ENCODE assay signal across 11 mouse cellular contexts in the genomic region with DNA sequence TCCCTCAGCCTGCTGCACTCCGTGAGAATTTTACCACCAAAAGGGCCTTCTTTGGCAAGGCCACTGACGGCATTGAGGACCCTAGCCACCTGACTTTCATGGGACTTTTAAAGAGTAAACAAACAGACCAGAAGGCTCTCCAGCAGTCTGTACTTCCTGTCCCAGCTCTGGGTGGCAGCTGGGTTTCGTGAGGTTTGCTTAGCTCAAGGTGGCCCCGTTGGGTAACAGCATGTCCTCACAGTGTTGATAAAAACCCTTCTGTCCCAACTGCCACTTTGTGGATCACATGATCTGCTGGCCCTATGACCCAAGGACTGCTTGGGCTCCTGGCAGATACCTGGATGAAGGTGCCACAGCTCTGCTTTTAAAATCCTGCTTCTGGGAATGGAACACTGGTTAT. TPM values are rescaled to one million over a fixed set of nuclear protein-coding genes. Genes with fewer than 3 reads are reported as not detected.
DNase-seq lines count a peak whose midpoint lies in the region; ATAC-seq and TF ChIP-seq lines count a peak whose summit lies in the region.
"Had no signal": no experiment of that assay in that cellular context is flagged by ENCODE, and none has a peak within 500 bp of the region (broad histone marks: within the 10 kb centered on the region; RNA-seq: fewer than 3 reads in every experiment).

No protein-coding gene starts in this region.

- TF ChIP-seq POLR2A in kidney, adult 2 months (IDR thresholded peaks at IDR 0.05; ENCODE audit: low read depth, low read length) = no peak

- no peak overlapping the region for H3K4me2 ChIP-seq in kidney, embryonic 14.5 days (replicated peaks; ENCODE audit: low read depth, low read length)
- H3K4me2 ChIP-seq in kidney, embryonic 15.5 days = no peak overlapping the region
- no peak overlapping the region for H3K4me2 ChIP-seq in hindbrain, embryonic 14.5 days (replicated peaks)
- H3K4me2 ChIP-seq: midbrain, embryonic 12.5 days had no signal

- H3K27me3 ChIP-seq in kidney, adult 2 months (replicated peaks; ENCODE audit: control insufficient read depth, insufficient read depth, low read length) = no peaks in the 10 kb centered on the region
- H3K27me3 ChIP-seq in kidney, embryonic 14.5 days (ENCODE audit: control insufficient read depth, insufficient read depth, low read length) = no peaks in the 10 kb centered on the region
- H3K27me3 ChIP-seq in kidney, embryonic 15.5 days = no peaks in the 10 kb centered on the region
- no peaks in the 10 kb centered on the region for H3K27me3 ChIP-seq in hindbrain, embryonic 14.5 days (ENCODE audit: control insufficient read depth, insufficient read depth, low read length)
- H3K27me3 ChIP-seq: midbrain, embryonic 12.5 days had no signal

- peaks cover 26% of the 10 kb centered on the region for H3K4me1 ChIP-seq in kidney, adult 2 months (ENCODE audit: control insufficient read depth, insufficient read depth, low read length)
- H3K4me1 ChIP-seq in kidney, embryonic 14.5 days (ENCODE audit: control insufficient read depth, insufficient read depth, low read length) = no peaks in the 10 kb centered on the region
- H3K4me1 ChIP-seq in kidney, embryonic 15.5 days = peaks cover 6% of the 10 kb centered on the region; the same call in 1 of the 2 replicates
- no peaks in the 10 kb centered on the region for H3K4me1 ChIP-seq in hindbrain, embryonic 14.5 days (replicated peaks; ENCODE audit: control insufficient read depth, insufficient read depth, low read length)
- H3K4me1 ChIP-seq: midbrain, embryonic 12.5 days had no signal

- peak; percentile 64 for DNase-seq in kidney, adult 2 months
- peak; percentile 61 to 67 for DNase-seq in thymus, postnatal 36 days
- no peak for DNase-seq in cerebellum, adult 18-20 months
- no peak for DNase-seq in cerebellum, postnatal 36 days
- DNase-seq in hindbrain, embryonic 14.5 days (ENCODE audit: low spot score) = no peak

- no peak for ATAC-seq in kidney, embryonic 14.5 days (ENCODE audit: low FRiP score, low TSS enrichment)
- no peak for ATAC-seq in kidney, embryonic 15.5 days (replicated peaks; ENCODE audit: low FRiP score)
- peak; percentile 65 for ATAC-seq in monocyte, adult 5-6 weeks (replicated peaks; ENCODE audit: insufficient number of reproducible peaks, low FRiP score, low TSS enrichment, poor library complexity, severe bottlenecking)
- no peak for ATAC-seq in hindbrain, embryonic 14.5 days (ENCODE audit: low FRiP score)

- no peak overlapping the region for H3K9ac ChIP-seq in kidney, embryonic 14.5 days (ENCODE audit: low read depth, low read length)
- H3K9ac ChIP-seq in kidney, embryonic 15.5 days = no peak overlapping the region
- H3K9ac ChIP-seq in hindbrain, embryonic 14.5 days = no peak overlapping the region
- H3K9ac ChIP-seq: midbrain, embryonic 12.5 days had no signal

- H3K9me3 ChIP-seq in kidney, embryonic 14.5 days (ENCODE audit: control insufficient read depth, low read length) = no peaks in the 10 kb centered on the region
- H3K9me3 ChIP-seq in kidney, embryonic 15.5 days (replicated peaks) = no peaks in the 10 kb centered on the region
- no peaks in the 10 kb centered on the region for H3K9me3 ChIP-seq in hindbrain, embryonic 14.5 days (ENCODE audit: control insufficient read depth, low read length)
- H3K9me3 ChIP-seq: midbrain, embryonic 12.5 days had no signal

- H3K4me3 ChIP-seq in kidney, adult 2 months (ENCODE audit: insufficient read depth, low read depth, low read length) = no peak overlapping the region
- H3K4me3 ChIP-seq in kidney, embryonic 14.5 days (ENCODE audit: low read length) = no peak overlapping the region
- no peak overlapping the region for H3K4me3 ChIP-seq in kidney, embryonic 15.5 days (replicated peaks)
- no peak overlapping the region for H3K4me3 ChIP-seq in hindbrain, embryonic 14.5 days (replicated peaks; ENCODE audit: low read length)
- H3K4me3 ChIP-seq: layer of hippocampus, adult 2 months; midbrain, embryonic 12.5 days had no signal

- 24% methylated on average over 4 of the region's 4 CpGs for WGBS in kidney, adult 2 months
- WGBS in kidney, embryonic 14.5 days = 51% methylated on average over 4 of the region's 4 CpGs
- WGBS in kidney, embryonic 15.5 days = 55% methylated on average over 4 of the region's 4 CpGs
- WGBS in hindbrain, embryonic 14.5 days = 83% methylated on average over 4 of the region's 4 CpGs

- H3K36me3 ChIP-seq in kidney, adult 2 months (ENCODE audit: control insufficient read depth, insufficient read depth, low read length) = no peaks in the 10 kb centered on the region
- H3K36me3 ChIP-seq in kidney, embryonic 14.5 days (ENCODE audit: control insufficient read depth, insufficient read depth, low read length) = no peaks in the 10 kb centered on the region
- H3K36me3 ChIP-seq in kidney, embryonic 15.5 days = no peaks in the 10 kb centered on the region
- no peaks in the 10 kb centered on the region for H3K36me3 ChIP-seq in hindbrain, embryonic 14.5 days (replicated peaks; ENCODE audit: control insufficient read depth, insufficient read depth)
- H3K36me3 ChIP-seq: midbrain, embryonic 12.5 days had no signal

- peak overlapping the region; percentile 94 for H3K27ac ChIP-seq in kidney, adult 2 months (ENCODE audit: insufficient read depth, low read depth, low read length)
- no peak overlapping the region for H3K27ac ChIP-seq in kidney, embryonic 14.5 days (ENCODE audit: low read depth, low read length)
- H3K27ac ChIP-seq in kidney, embryonic 15.5 days = peak overlapping the region; percentile 30; the same call in 1 of the 2 replicates
- H3K27ac ChIP-seq in hindbrain, embryonic 14.5 days = no peak overlapping the region
- H3K27ac ChIP-seq: layer of hippocampus, adult 2 months; midbrain, embryonic 12.5 days had no signal

- no peak for TF ChIP-seq CTCF in kidney, adult 2 months (conservative IDR thresholded peaks at IDR 0.05; ENCODE audit: insufficient read depth, insufficient read length, low read depth, low read length)

RNA-seq across cellular contexts. Expression of a gene that starts 25.6 kb away (rescaled TPM):
- polyA plus RNA-seq in kidney, adult 2 months (2012; rRNA removed) = 600 and 1,070 TPM in 2 replicates
- polyA plus RNA-seq in kidney, embryonic 14.5 days (2014; fragmentation: Nextera tagmentation; extraction: Ambion mirVana) = 0.39 and 0.51 TPM in 2 replicates
- 6.1 and 6.4 TPM in 2 replicates for polyA plus RNA-seq in kidney, embryonic 15.5 days (2015; fragmentation: Nextera tagmentation; extraction: Ambion mirVana)
- total RNA-seq in monocyte, adult 5-6 weeks (2017) = 0.49 to 1.2 TPM in 2 of 3 replicates, not detected in the other
- 0.07 TPM in 1 of 2 replicates, not detected in the other for polyA plus RNA-seq in hindbrain, embryonic 14.5 days (2014; fragmentation: Nextera tagmentation; extraction: Ambion mirVana)
- total RNA-seq: MEL had no signal
- polyA plus RNA-seq: midbrain, embryonic 12.5 days had no signal

RNA-seq across cellular contexts. Expression of a gene that starts 31.7 kb away (rescaled TPM):
- 417 and 537 TPM in 2 replicates for polyA plus RNA-seq in kidney, adult 2 months (2012; rRNA removed)
- 53.7 and 61.2 TPM in 2 replicates for polyA plus RNA-seq in kidney, embryonic 14.5 days (2014; fragmentation: Nextera tagmentation; extraction: Ambion mirVana)
- 66.7 and 70.0 TPM in 2 replicates for polyA plus RNA-seq in kidney, embryonic 15.5 days (2015; fragmentation: Nextera tagmentation; extraction: Ambion mirVana)
- total RNA-seq in monocyte, adult 5-6 weeks (2017) = 155 to 165 TPM (median 163 TPM) in 3 replicates
- 66.6 and 79.8 TPM in 2 replicates for polyA plus RNA-seq in hindbrain, embryonic 14.5 days (2014; fragmentation: Nextera tagmentation; extraction: Ambion mirVana)

Comparison
In these comparisons a context has a peak if more than half of its experiments do, and no peak if none do; other contexts are left out.
1. H3K27ac ChIP-seq: peak in kidney, adult 2 months (single experiment) and kidney, embryonic 15.5 days (single experiment); none in kidney, embryonic 14.5 days (single experiment) and hindbrain, embryonic 14.5 days (single experiment).
2. RNA of a gene that starts 25.6 kb away (polyA plus RNA-seq): 600 to 1,070 TPM in kidney, adult 2 months; 6.1 to 6.4 TPM in kidney, embryonic 15.5 days, 0.39 to 0.51 TPM in kidney, embryonic 14.5 days and 0.07 TPM in hindbrain, embryonic 14.5 days; every median in the first group is over 10 times any median in the second.
3. DNase-seq: peak in kidney, adult 2 months (single experiment) and thymus, postnatal 36 days (2 of 2); none in cerebellum, adult 18-20 months (0 of 2), cerebellum, postnatal 36 days (0 of 2) and hindbrain, embryonic 14.5 days (single experiment).